Mouse (Mus musculus) macrophage (primary cell): ENCODE data around the gene Aph1a. TPM values are rescaled to one million over a fixed set of nuclear protein-coding genes. Genes with fewer than 3 reads are reported as not detected.

ENCODE experiments used
- H3K27ac ChIP-seq: fragments of 350-480 bp; formaldehyde crosslinking; 2 replicates; pipeline ENCODE4 v1.9.0; 2021
- H3K36me3 ChIP-seq: fragments of 350-480 bp; formaldehyde crosslinking; 2 replicates; pipeline ENCODE4 v1.9.0; 2021; ENCODE audit errors: inconsistent target
- H3K4me3 ChIP-seq: fragments of 350-480 bp; formaldehyde crosslinking; 2 replicates; pipeline ENCODE4 v1.9.0; 2021; ENCODE audit errors: inconsistent target
- H3K79me2 ChIP-seq: fragments of 350-480 bp; formaldehyde crosslinking; 2 replicates; pipeline ENCODE4 v1.9.0; 2021; ENCODE audit errors: inconsistent target
- WGBS: methylation state at CpG from one replicate; pipeline ENCODE4 v1.1.7; 2026; ENCODE audit warnings: inconsistent platforms; ENCODE audit not compliant: missing documents; 5-methylcytosine and 5-hydroxymethylcytosine counted together
- polyA plus RNA-seq: library from polyadenylated mRNA; stranded (reverse); fragments of 250-400 nt; gene quantifications from 3 replicates; pipeline ENCODE4 v1.2.4, GENCODE M21; 2018; ENCODE audit warnings: inconsistent platforms

The Aph1a gene
- polyA plus RNA-seq, 1 experiment from 2014 or later, result 49.5 TPM

GRCm38 (mm10) chr3:95938217-95938616 lies 44.4 kb downstream of the Aph1a start:
- peaks cover 43% of the 10 kb centered on the region for H3K79me2 ChIP-seq
- 69% methylated on average over 8 of the region's 8 CpGs for WGBS
- H3K36me3 ChIP-seq, result peaks cover 16% of the 10 kb centered on the region; the same call in 1 of the 2 replicates
- H3K4me3 ChIP-seq, result no peak overlapping the region
- H3K27ac ChIP-seq, result no peak overlapping the region

- WGBS, result 93% methylated on average over 15 of the region's 15 CpGs
- H3K4me3 ChIP-seq, result no peak overlapping the region
- H3K79me2 ChIP-seq, result peaks cover 37% of the 10 kb centered on the region
- peaks cover 16% of the 10 kb centered on the region; the same call in 1 of the 2 replicates for H3K36me3 ChIP-seq
- no peak overlapping the region for H3K27ac ChIP-seq
Observed at GRCm38 (mm10) chr3:95938835-95939234, 45.1 kb downstream of the Aph1a start.

- 80% methylated on average over 6 of the region's 6 CpGs for WGBS
- Histone ChIP-seq H3K79me2 (peaks cover 37% of the 10 kb centered on the region), H3K4me3 (no peak overlapping the region), H3K36me3 (peaks cover 19% of the 10 kb centered on the region; the same call in 1 of the 2 replicates), H3K27ac (no peak overlapping the region)
Observed at GRCm38 (mm10) chr3:95942749-95943148, 49.0 kb downstream of the Aph1a start.

- peaks cover 14% of the 10 kb centered on the region; the same call in 1 of the 2 replicates for H3K36me3 ChIP-seq
- WGBS, result 99% methylated on average over 6 of the region's 7 CpGs
- H3K4me3 ChIP-seq, result no peak overlapping the region
- peaks cover 37% of the 10 kb centered on the region for H3K79me2 ChIP-seq
- H3K27ac ChIP-seq, result no peak overlapping the region
Observed at GRCm38 (mm10) chr3:95943226-95943625, 49.5 kb downstream of the Aph1a start.

GRCm38 (mm10) chr3:95944742-95945141 lies 51.0 kb downstream of the Aph1a start:
- Histone ChIP-seq H3K4me3 (no peak overlapping the region), H3K79me2 (peaks cover 29% of the 10 kb centered on the region), H3K36me3 (peaks cover 10% of the 10 kb centered on the region; the same call in 1 of the 2 replicates), H3K27ac (no peak overlapping the region)
- WGBS, result 90% methylated on average over 8 of the region's 8 CpGs

GRCm38 (mm10) chr3:95945731-95946240 lies 52.0 kb downstream of the Aph1a start:
- 96% methylated on average over 14 of the region's 14 CpGs for WGBS

More at GRCm38 (mm10) chr3:95945731-95946240, 52.0 kb downstream of the Aph1a start:
- Histone ChIP-seq H3K36me3 (peaks cover 10% of the 10 kb centered on the region; the same call in 1 of the 2 replicates), H3K4me3 (no peak overlapping the region), H3K27ac (no peak overlapping the region), H3K79me2 (peaks cover 19% of the 10 kb centered on the region)

Other genes with a start within 250 kb of the Aph1a start
- 251 to 507 TPM (median 488 TPM) in 3 replicates for gene Mcl1, start 235.2 kb upstream of the Aph1a start, polyA plus RNA-seq
- 0.38 to 3.1 TPM (median 1.9 TPM) in 3 replicates for gene Adamtsl4, start 206.1 kb upstream of the Aph1a start, polyA plus RNA-seq
- gene Ecm1, start 154.4 kb upstream of the Aph1a start, polyA plus RNA-seq, result 105 to 185 TPM (median 109 TPM) in 3 replicates
- 16.5 to 26.6 TPM (median 17.3 TPM) in 3 replicates for gene Tars2, start 133.8 kb upstream of the Aph1a start, polyA plus RNA-seq
- gene Rprd2, start 75.1 kb upstream of the Aph1a start, polyA plus RNA-seq, result 15.5 to 19.9 TPM (median 19.3 TPM) in 3 replicates
- 17.0 to 29.6 TPM (median 22.6 TPM) in 3 replicates for gene Prpf3, start 38.1 kb upstream of the Aph1a start, polyA plus RNA-seq
- gene Mrps21, start 22.4 kb upstream of the Aph1a start, polyA plus RNA-seq, result 241 to 288 TPM (median 280 TPM) in 3 replicates
- gene Ciart, start 11.7 kb upstream of the Aph1a start, polyA plus RNA-seq, result 0.90 to 1.9 TPM (median 1.7 TPM) in 3 replicates
- gene BC028528, start 2.0 kb upstream of the Aph1a start, polyA plus RNA-seq, result 76.4 to 139 TPM (median 117 TPM) in 3 replicates
- gene Car14, start 10.7 kb downstream of the Aph1a start, polyA plus RNA-seq, result not detected in 3 replicates
- gene Anp32e, start 35.3 kb downstream of the Aph1a start, polyA plus RNA-seq, result 40.1 to 196 TPM (median 80.7 TPM) in 3 replicates
- gene Plekho1, start 102.0 kb downstream of the Aph1a start, polyA plus RNA-seq, result 189 to 264 TPM (median 249 TPM) in 3 replicates
- 18.6 to 31.7 TPM (median 25.9 TPM) in 3 replicates for gene Vps45, start 164.5 kb downstream of the Aph1a start, polyA plus RNA-seq
- gene Otud7b, start 210.6 kb downstream of the Aph1a start, polyA plus RNA-seq, result 9.7 to 10.5 TPM (median 10.4 TPM) in 3 replicates